Mouse (Mus musculus): ENCODE measurements around the gene Agpat3. TPM values are rescaled to one million over a fixed set of nuclear protein-coding genes. Genes with fewer than 3 reads are reported as not detected.
"Not testable (repeated sequence)": the region's sequence is repeated elsewhere in the genome, so short reads cannot be mapped to it uniquely, and the experiment has no call there.

Agpat3 gene
- total RNA-seq, 2 experiments from 2014 or later = 258 to 259 TPM

GRCm38 (mm10) chr10:78363366-78363765 lies 11.1 kb upstream of the Agpat3 start:
- DNase-seq (ENCODE audit: low spot score in 2 of 2) = no peak

- peak in 1 of 2 experiments; percentile 37 for DNase-seq (ENCODE audit: low spot score in 2 of 2)
Observed at GRCm38 (mm10) chr10:78361951-78362350, 9.7 kb upstream of the Agpat3 start.

- peak in 1 of 2 experiments; percentile 43 for DNase-seq (ENCODE audit: low spot score in 2 of 2)
Observed at GRCm38 (mm10) chr10:78360290-78360711, 8.0 kb upstream of the Agpat3 start.

- not testable (repeated sequence) for DNase-seq (ENCODE audit: low spot score in 2 of 2)
Observed at GRCm38 (mm10) chr10:78358999-78359398, 6.7 kb upstream of the Agpat3 start.

- no peak for DNase-seq (ENCODE audit: low spot score in 2 of 2)
Observed at GRCm38 (mm10) chr10:78358266-78358665, 6.0 kb upstream of the Agpat3 start.

GRCm38 (mm10) chr10:78357742-78358141 lies 5.5 kb upstream of the Agpat3 start:
- DNase-seq (ENCODE audit: low spot score in 2 of 2) = no peak

GRCm38 (mm10) chr10:78355931-78356593 lies 3.8 kb upstream of the Agpat3 start:
- no peak for DNase-seq (ENCODE audit: low spot score in 2 of 2)

- DNase-seq (ENCODE audit: low spot score in 2 of 2) = no peak
Observed at GRCm38 (mm10) chr10:78353196-78353595, 907 bp upstream of the Agpat3 start.

GRCm38 (mm10) chr10:78352666-78353030 lies 359 bp upstream of the Agpat3 start:
- no peak for DNase-seq (ENCODE audit: low spot score in 2 of 2)

- no peak for DNase-seq (ENCODE audit: low spot score in 2 of 2)
Observed at GRCm38 (mm10) chr10:78351564-78351886, 764 bp downstream of the Agpat3 start.

- no peak for DNase-seq (ENCODE audit: low spot score in 2 of 2)
Observed at GRCm38 (mm10) chr10:78350796-78351556, 1.3 kb downstream of the Agpat3 start.

- no peak for DNase-seq (ENCODE audit: low spot score in 2 of 2)
Observed at GRCm38 (mm10) chr10:78349464-78350165, 2.7 kb downstream of the Agpat3 start.

- no peak for DNase-seq (ENCODE audit: low spot score in 2 of 2)
Observed at GRCm38 (mm10) chr10:78348211-78348610, 4.1 kb downstream of the Agpat3 start.

- DNase-seq (ENCODE audit: low spot score in 2 of 2) = no peak
Observed at GRCm38 (mm10) chr10:78347486-78347885, 4.8 kb downstream of the Agpat3 start.

GRCm38 (mm10) chr10:78345466-78345865 lies 6.8 kb downstream of the Agpat3 start:
- DNase-seq (ENCODE audit: low spot score in 2 of 2) = no peak

GRCm38 (mm10) chr10:78342091-78342490 lies 10.2 kb downstream of the Agpat3 start:
- no peak for DNase-seq (ENCODE audit: low spot score in 2 of 2)

GRCm38 (mm10) chr10:78338180-78338579 lies 14.1 kb downstream of the Agpat3 start:
- DNase-seq (ENCODE audit: low spot score in 2 of 2) = no peak

- DNase-seq (ENCODE audit: low spot score in 2 of 2) = no peak
Observed at GRCm38 (mm10) chr10:78334923-78335561, 17.2 kb downstream of the Agpat3 start.

GRCm38 (mm10) chr10:78331577-78331976 lies 20.7 kb downstream of the Agpat3 start:
- no peak for DNase-seq (ENCODE audit: low spot score in 2 of 2)

GRCm38 (mm10) chr10:78329305-78329704 lies 23.0 kb downstream of the Agpat3 start:
- DNase-seq (ENCODE audit: low spot score in 2 of 2) = no peak

- DNase-seq (ENCODE audit: low spot score in 2 of 2) = no peak
Observed at GRCm38 (mm10) chr10:78328011-78328575, 24.2 kb downstream of the Agpat3 start.
